Mouse (Mus musculus) layer of hippocampus, adult 6 months (tissue): Measurements from ENCODE around the gene Nadsyn1. TPM values are rescaled to one million over a fixed set of nuclear protein-coding genes. Genes with fewer than 3 reads are reported as not detected.

Experiments
- long read RNA-seq, 2 experiments: library from polyadenylated mRNA; unstranded; transcript quantifications; one replicate each; pipeline ENCODE4 v2.0.0; 2019 to 2020
- microRNA-seq: library from miRNA; unstranded; fragments of <30 nt; microRNA quantifications from one replicate; pipeline ENCODE4 v1.2.0, GENCODE M21; 2020
- polyA plus RNA-seq: library from polyadenylated mRNA; unstranded; fragments of <200 nt; fragmentation: Nextera tagmentation; gene quantifications from 2 replicates; pipeline ENCODE4 v1.2.3, GENCODE M21; 2021

The Nadsyn1 gene
- 1.2 and 1.7 TPM in 2 replicates for polyA plus RNA-seq
- long read RNA-seq, experiment 1, partial matches to known transcripts = 1 of 4 reads
- long read RNA-seq, experiment 1, other reads (novel, unspliced or antisense) = 0 of 4 reads
- long read RNA-seq, experiment 2, transcript Nadsyn1-201 (21 exons, 2,641 nt) = major isoform, 8 of 15 reads
- long read RNA-seq, experiment 2, partial matches to known transcripts = 0 of 15 reads
- long read RNA-seq, experiment 2, other reads (novel, unspliced or antisense) = 7 of 15 reads

DNA sequence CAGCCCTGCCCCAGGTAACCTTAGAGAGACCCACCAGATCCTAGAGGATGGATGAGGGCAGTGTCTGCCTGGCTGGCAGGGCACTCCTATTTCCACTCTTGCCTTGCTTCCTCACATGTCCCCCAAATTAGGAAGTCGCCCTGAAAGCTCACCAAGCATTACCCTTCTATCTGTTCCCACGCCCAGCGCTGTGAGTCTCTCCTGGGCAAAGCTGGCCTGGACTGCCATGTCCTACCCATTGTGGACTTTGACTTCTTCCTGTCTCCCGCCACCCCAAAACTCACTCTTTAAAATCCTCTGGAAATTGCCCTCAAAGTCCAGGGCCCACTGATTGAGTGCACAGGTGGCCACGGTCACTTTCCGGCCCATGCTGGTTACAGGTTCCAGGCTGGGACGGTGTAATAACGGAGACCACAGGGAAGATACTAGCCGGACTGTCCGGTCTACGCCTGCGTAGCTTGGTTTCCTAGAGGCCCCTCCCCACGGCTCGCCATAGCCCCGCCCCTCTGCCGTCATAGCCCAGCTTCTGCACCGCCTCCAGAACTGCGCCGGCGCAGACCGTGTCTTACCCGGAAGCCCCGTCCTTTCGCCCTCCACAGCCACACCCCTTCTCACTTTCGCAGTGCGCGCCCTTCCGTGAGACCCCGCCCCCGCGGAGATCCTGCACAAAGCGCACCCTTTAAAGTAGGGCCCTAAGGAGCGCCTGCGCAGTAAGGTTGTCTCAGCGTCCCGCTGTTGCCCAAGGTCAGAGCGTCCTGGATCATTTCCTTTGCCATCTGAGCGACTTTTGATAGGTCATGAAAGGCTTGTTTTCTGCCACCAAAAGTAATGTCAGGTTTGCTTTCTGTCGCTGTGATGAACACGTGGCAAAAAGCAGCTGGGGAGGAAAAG, at the start of gene Nadsyn1, which contains the start of gene Dhcr7:
Nadsyn1 (minus strand) TSS at position 475 of the 891 bp plus-strand sequence.
Dhcr7 (plus strand) TSS at position 771 of the 891 bp plus-strand sequence.

DNA sequence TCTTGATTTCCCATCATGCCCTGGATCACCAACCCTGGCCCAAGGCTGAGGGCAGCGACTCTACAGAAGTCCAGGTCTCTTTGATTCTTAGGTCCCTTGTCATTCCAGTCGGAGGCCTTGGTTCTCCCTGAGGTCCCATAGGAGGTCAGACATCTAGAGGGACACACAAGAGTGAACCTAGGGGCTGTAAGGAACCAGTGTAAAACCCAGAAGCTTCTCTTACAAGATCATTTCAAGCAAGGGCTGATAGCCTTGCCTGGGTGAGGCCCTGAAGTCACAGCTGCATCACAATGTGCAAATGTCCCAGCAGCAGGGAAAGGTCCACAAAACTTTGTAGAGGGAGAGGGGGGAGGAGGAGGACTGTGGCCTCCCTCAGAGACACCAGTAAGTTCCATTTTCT, 43.9 kb upstream of the Nadsyn1 start, which contains the start of gene Gm498:
Gm498 (plus strand) TSS at position 301 of the 400 bp plus-strand sequence.

GRCm38 (mm10) chr7:143783996-143784829, 38.4 kb downstream of the Nadsyn1 start, which contains the start of gene Mrgpre:
TSS of gene Mrgpre (minus strand) at chr7:143784500.

DNA sequence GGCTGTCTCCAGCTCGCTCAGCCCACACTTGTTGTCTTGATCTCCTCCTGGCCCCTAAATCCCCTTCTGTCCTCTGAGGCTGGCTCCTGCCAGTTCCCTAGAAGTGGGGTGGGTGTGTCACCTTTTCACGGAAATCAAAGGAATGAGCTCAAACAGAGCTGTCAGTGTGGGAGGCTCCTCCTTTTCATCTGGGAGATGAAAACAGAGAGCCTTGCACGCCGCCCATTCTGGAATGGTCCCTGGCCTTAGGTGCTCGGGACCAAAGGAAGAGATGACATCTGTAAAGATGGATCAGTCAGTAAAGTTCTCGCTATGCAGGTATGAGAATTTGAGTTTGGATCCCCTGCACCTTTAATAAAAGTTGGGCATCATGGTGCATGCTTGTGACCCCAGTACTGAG, 55.8 kb downstream of the Nadsyn1 start, which contains the start of gene Mrgprg:
Mrgprg (minus strand) TSS at position 101 of the 400 bp plus-strand sequence.

GRCm38 (mm10) chr7:143756125-143757026, 66.3 kb downstream of the Nadsyn1 start, which contains the start of gene Osbpl5:
TSS of gene Osbpl5 (minus strand) at chr7:143756985.

Small RNA genes lying within 50 kb of the gene (microRNA-seq; reads per million reads assigned to microRNA genes)
- not detected for gene Gm22064

Other genes starting within 250 kb of the Nadsyn1 start
- gene Cars, start 222.8 kb downstream of the Nadsyn1 start, polyA plus RNA-seq = 22.1 and 24.7 TPM in 2 replicates
- 0.09 TPM in 1 of 2 replicates, not detected in the other for gene Tnfrsf26, start 194.1 kb downstream of the Nadsyn1 start, polyA plus RNA-seq
- 0.80 and 2.5 TPM in 2 replicates for gene Tnfrsf22, start 173.2 kb downstream of the Nadsyn1 start, polyA plus RNA-seq
- 0.06 and 0.19 TPM in 2 replicates for gene Tnfrsf23, start 137.0 kb downstream of the Nadsyn1 start, polyA plus RNA-seq
- 4.5 and 6.3 TPM in 2 replicates for gene Osbpl5, start 65.9 kb downstream of the Nadsyn1 start, polyA plus RNA-seq
- gene Mrgprg, start 55.9 kb downstream of the Nadsyn1 start, polyA plus RNA-seq = not detected in 2 replicates
- gene Mrgpre, start 38.3 kb downstream of the Nadsyn1 start, polyA plus RNA-seq = 5.0 and 6.1 TPM in 2 replicates
- 14.5 and 15.6 TPM in 2 replicates for gene Dhcr7, start 296 bp upstream of the Nadsyn1 start, polyA plus RNA-seq
- gene Gm498, start 44.0 kb upstream of the Nadsyn1 start, polyA plus RNA-seq = not detected in 2 replicates
- 9.9 and 10.2 TPM in 2 replicates for gene Shank2, start 179.1 kb upstream of the Nadsyn1 start, polyA plus RNA-seq